Mouse (Mus musculus): Measurements from ENCODE around the gene Wnt5b. TPM values are rescaled to one million over a fixed set of nuclear protein-coding genes. Genes with fewer than 3 reads are reported as not detected.
A peak's percentile ranks its signal among the peaks of the same experiment; 100 is the strongest.

Gene Wnt5b
- total RNA-seq, 2 experiments from 2014 or later: not detected

GRCm38 (mm10) chr6:119526498-119526897, 17.6 kb downstream of the Wnt5b start:
- ATAC-seq (ENCODE audit: poor library complexity, severe bottlenecking): no peak

DNA sequence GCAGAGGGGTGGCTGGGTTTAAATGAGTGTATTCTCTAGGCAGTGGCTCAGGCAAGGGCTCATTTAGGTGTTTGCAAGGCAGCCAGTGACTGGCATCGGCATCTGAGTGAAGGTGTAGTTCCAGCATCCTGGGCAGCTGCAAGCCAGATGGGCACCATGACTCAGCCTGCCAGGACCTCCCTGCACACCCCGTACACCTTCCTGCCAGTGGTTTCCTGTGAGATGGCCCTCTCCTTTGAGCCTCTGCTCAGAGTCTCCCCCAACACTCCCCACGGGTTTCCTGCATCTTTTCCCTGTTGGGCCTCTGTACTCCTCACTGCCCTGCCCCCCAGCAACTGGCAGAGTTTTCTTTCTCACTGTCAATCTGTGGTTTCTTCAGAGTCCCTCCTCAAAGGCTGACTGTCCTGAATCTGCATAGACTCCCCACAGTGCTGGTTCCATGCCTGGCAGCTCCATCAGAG, 22.2 kb downstream of the Wnt5b start:
- ATAC-seq (ENCODE audit: poor library complexity, severe bottlenecking): peak; percentile 62

- no peak for ATAC-seq (ENCODE audit: poor library complexity, severe bottlenecking)
Measured at GRCm38 (mm10) chr6:119521482-119521900, 22.7 kb downstream of the Wnt5b start.

DNA sequence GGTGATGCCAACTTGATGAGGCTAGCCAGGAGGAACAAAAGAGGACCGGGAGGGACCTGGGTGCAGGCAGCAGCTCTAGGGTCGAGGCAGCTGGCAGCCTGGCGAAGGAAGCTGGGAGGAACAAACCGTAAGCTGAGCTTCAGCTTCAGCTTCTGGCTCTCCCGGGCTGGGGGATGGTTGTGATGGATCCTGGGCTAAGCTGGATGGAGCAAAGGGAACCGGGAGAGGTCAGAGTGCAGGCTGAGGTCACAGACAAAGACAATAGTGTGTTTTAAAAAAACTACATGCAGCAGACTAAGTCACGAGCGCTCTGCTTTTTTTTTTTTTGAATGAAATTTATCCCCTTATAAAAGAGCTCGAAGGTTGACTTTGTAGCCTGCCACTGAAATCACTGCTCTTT, 23.4 kb downstream of the Wnt5b start:
- no peak for ATAC-seq (ENCODE audit: poor library complexity, severe bottlenecking)

GRCm38 (mm10) chr6:119514085-119514484, 30.1 kb downstream of the Wnt5b start:
- no peak for ATAC-seq (ENCODE audit: poor library complexity, severe bottlenecking)

DNA sequence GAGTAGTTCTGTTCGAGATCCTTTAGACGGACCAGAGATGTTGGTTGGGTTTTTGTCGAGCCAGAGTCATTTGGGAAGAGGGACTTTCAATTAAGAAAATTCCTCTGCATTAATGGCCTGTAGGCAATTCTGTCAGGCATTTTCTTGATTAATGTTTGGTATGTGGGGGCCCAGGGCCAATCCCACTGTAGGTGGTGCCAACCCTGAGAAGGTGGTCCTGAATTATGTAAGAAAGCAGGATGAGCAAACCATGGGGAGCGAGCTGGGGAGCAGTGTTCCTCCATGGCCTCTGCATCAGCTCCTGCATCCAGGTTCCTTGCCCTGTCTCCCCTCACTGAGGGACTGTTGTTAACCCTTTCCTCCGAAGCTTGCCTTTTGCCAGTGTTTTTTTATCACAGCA, 30.7 kb downstream of the Wnt5b start:
- ATAC-seq (ENCODE audit: poor library complexity, severe bottlenecking): no peak

GRCm38 (mm10) chr6:119512701-119513100, 31.4 kb downstream of the Wnt5b start:
- ATAC-seq (ENCODE audit: poor library complexity, severe bottlenecking): no peak

DNA sequence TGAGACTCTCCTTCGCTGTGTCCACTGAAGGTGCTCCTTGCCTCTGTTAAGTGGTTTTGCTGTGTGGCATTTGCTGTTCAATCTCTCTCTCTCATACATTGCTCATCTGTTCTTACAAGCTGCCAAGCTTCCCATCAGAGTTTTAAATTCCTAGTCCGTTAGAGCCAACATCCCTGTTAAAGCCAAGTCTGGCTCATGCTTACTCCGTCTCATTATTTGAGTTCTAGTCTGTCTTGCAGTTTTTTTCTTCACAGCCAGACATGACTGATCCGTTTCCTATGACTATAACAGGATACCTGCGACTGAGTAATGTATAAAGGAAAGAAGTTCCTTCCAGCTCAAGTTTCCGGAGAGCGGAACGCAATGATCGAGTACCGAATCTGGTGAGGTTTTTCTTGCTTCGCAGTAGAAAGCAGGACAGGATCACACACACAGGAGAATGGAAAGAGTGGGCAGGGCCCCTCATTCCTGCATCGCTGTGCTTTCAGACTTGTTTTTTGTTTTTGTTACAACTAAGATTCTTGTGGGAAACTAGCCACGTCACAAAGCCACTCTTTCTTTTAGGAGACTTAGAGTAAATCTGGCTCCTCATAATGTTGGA, 34.6 kb downstream of the Wnt5b start:
- ATAC-seq (ENCODE audit: poor library complexity, severe bottlenecking): no peak

DNA sequence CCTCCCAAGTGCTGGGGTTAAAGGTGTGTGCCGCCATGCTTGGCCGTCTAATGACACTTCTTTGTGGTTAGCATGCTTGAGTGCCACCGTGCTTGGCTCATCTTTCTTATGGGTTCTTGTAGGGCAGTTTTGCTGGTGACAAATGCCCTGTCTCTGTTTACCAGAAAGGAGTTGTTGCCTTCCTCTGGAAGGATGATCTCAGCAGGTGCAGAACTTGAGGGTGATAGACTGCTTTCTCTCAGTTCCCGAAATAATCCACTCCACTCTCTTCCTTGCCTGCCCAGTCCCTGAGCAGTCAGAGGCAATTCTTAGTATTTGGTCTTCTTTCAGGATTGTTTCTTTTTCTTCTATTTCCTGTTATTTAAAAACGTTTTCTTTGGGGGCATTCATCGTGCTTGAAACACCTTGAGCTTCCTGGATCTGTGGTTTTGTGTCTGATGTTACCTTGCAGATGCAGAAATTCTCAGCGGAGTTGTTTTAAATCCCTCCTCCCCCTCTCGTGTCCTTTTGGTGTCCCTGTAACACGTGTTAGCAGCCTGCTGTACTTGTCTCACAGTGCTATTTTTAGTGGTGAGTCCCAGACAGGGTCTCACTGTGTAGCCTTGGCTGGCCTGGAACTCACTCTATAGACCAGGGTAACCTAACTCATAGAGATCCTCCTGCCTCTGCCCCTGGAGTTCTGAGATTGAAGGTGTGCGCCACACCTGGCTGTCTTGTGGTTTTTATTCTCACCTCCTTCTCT, 35.3 kb downstream of the Wnt5b start:
- ATAC-seq (ENCODE audit: poor library complexity, severe bottlenecking): no peak

DNA sequence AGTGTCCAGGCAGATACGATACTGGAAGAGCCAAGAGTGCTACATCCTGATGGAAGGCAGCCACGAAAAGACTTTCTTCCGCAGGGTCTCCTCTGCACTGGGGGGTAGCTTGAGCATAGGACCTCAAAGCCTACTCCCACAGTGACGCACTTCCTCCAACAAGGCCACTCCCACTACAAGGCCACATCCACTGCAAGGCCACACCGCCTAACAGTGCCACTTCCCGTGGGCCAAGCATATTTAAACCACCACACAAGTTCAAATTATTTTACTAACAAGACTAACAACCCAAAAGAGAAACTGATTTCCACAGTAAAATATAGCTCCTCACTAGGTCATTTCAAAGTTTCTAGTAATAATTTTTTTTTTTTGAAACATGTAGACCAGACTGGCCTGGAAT, 35.9 kb downstream of the Wnt5b start:
- ATAC-seq (ENCODE audit: poor library complexity, severe bottlenecking): no peak

- no peak for ATAC-seq (ENCODE audit: poor library complexity, severe bottlenecking)
Measured at GRCm38 (mm10) chr6:119505525-119506225, 38.5 kb downstream of the Wnt5b start.

DNA sequence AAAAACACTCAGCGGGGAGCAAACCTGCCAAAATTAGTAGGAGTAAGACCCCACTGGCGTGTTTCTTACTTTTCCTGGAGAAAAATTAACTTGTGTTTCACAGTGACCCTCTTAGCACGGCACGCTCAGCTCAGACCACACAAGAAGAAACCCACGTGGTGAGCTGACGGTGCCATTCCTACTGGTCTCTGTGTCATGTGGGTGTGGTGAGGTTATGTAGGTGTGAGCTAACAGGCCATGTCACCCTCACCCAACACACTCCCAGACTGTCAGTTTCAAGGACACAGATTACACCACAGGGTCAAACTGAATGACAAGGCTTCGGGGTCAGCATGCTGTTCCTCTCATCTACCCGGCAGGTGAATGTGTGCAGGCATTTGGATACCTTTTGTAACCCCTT, 39.4 kb downstream of the Wnt5b start:
- ATAC-seq (ENCODE audit: poor library complexity, severe bottlenecking): no peak

- peak; percentile 90 for ATAC-seq (ENCODE audit: poor library complexity, severe bottlenecking)
Measured at GRCm38 (mm10) chr6:119502031-119502430, 42.1 kb downstream of the Wnt5b start.

GRCm38 (mm10) chr6:119500086-119500485, 44.1 kb downstream of the Wnt5b start:
- ATAC-seq (ENCODE audit: poor library complexity, severe bottlenecking): peak; percentile 14; the same call in 1 of the 2 replicates

- ATAC-seq (ENCODE audit: poor library complexity, severe bottlenecking): peak; percentile 51
Measured at GRCm38 (mm10) chr6:119499271-119499670, 44.9 kb downstream of the Wnt5b start.

- ATAC-seq (ENCODE audit: poor library complexity, severe bottlenecking): no peak
Measured at GRCm38 (mm10) chr6:119492630-119493014, 51.5 kb downstream of the Wnt5b start.

DNA sequence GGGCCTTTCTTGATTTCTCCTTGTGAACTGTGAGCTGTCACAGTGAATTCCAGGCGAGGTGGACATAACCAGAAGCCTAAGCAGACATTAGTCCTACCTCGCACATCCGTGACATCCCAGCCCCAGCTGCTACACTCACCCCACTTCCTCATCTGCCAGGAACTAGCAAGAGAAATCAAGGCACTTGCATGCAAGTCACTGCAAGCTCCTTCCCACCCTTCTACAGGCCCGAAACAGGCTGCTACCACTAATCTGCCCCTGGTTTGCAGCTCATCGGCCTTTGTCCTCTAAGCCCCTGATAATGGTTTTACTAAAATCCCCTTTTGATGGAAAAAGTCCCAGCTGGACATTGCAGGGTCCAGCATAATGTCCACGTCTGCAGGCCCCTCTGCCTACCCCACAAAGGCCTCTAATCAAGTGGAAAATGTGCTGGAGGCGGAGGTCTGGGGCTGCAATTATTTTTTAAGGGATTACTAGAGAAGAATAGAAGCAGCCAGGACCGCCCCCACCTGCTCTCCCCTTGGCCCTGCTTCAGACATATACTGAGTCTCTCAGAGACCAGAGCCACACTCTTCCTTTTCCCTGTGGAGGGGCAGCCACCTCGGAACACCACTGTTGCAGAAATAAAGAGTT, 52.0 kb downstream of the Wnt5b start:
- ATAC-seq (ENCODE audit: poor library complexity, severe bottlenecking): no peak

GRCm38 (mm10) chr6:119491006-119491405, 53.1 kb downstream of the Wnt5b start:
- no peak for ATAC-seq (ENCODE audit: poor library complexity, severe bottlenecking)

GRCm38 (mm10) chr6:119490549-119490948, 53.6 kb downstream of the Wnt5b start:
- no peak for ATAC-seq (ENCODE audit: poor library complexity, severe bottlenecking)

GRCm38 (mm10) chr6:119489765-119490164, 54.4 kb downstream of the Wnt5b start:
- ATAC-seq (ENCODE audit: poor library complexity, severe bottlenecking): 0 out of 2 replicates have a peak, but pooled peaks have one; percentile 33

DNA sequence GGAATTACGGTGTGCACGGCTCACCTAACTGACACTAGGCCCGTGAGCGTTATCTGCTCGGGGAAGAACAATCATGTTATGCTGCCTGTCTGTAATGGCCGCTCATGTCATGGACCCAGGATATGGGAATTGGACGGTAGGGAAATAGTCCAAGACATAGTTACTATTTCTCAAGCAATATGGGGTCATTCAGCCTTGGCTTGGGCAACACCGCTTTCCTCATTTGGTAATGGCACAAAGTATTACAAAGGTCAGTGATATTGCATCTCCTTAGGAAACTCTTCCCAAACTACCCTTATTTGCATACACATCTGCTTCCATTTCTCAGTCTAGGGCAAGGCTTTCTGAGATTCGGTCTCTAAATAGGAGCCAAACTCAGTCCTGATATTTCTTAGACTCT, 56.5 kb downstream of the Wnt5b start:
- ATAC-seq (ENCODE audit: poor library complexity, severe bottlenecking): peak; percentile 42; the same call in 1 of the 2 replicates
